Mouse (Mus musculus) C2C12 (cell line): Measurements from ENCODE around the gene Dnajb1. TPM values are rescaled to one million over a fixed set of nuclear protein-coding genes. Genes with fewer than 3 reads are reported as not detected.

Source experiments
- H3K27me3 ChIP-seq: one replicate; pipeline ENCODE4 v1.6.1; 2011; ENCODE audit not compliant: control insufficient read depth, insufficient read depth, insufficient read length
- H3K36me3 ChIP-seq: one replicate; pipeline ENCODE4 v1.6.1; 2011; ENCODE audit not compliant: control insufficient read depth, insufficient read depth
- H3K4me3 ChIP-seq: one replicate; pipeline ENCODE4 v1.5.1; 2011; ENCODE audit warnings: mild to moderate bottlenecking, control low read depth; ENCODE audit not compliant: poor library complexity, insufficient read depth, severe bottlenecking
- H3K79me2 ChIP-seq: one replicate; pipeline ENCODE4 v1.6.1; 2011; ENCODE audit not compliant: control insufficient read depth, insufficient read depth
- H3K79me3 ChIP-seq: one replicate; pipeline ENCODE4 v1.6.1; 2011; ENCODE audit warnings: low read depth, control low read depth
- H3ac ChIP-seq: one replicate; pipeline ENCODE3; 2011; ENCODE audit warnings: low read depth; ENCODE audit not compliant: control insufficient read depth, insufficient read length
- CEBPB ChIP-seq: IDR thresholded peaks from one replicate; pipeline ENCODE4 v1.6.1; 2011; ENCODE audit warnings: low read depth, mild to moderate bottlenecking, control low read depth, moderate library complexity
- CTCF ChIP-seq: IDR thresholded peaks from one replicate; pipeline ENCODE4 v1.5.1; 2011; ENCODE audit not compliant: control insufficient read depth, insufficient read depth, insufficient read length
- FOSL1 ChIP-seq: IDR thresholded peaks from one replicate; pipeline ENCODE4 v1.8.0; 2011; ENCODE audit warnings: mild to moderate bottlenecking, low read length; ENCODE audit not compliant: poor library complexity, insufficient read depth, severe bottlenecking
- MAX ChIP-seq: IDR thresholded peaks from one replicate; pipeline ENCODE4 v1.6.1; 2011; ENCODE audit warnings: mild to moderate bottlenecking, control low read depth
- MYOD1 ChIP-seq: IDR thresholded peaks from one replicate; pipeline ENCODE4 v1.6.1; 2011; ENCODE audit warnings: low read depth; ENCODE audit not compliant: control insufficient read depth, insufficient read length
- MYOG ChIP-seq: IDR thresholded peaks from one replicate; pipeline ENCODE4 v1.6.1; 2011; ENCODE audit not compliant: control insufficient read depth, insufficient read length; ENCODE audit errors: extremely low read depth
- USF1 ChIP-seq: IDR thresholded peaks from one replicate; pipeline ENCODE4 v1.6.1; 2011; ENCODE audit warnings: low read depth, mild to moderate bottlenecking, control low read depth, moderate library complexity
- polyA plus RNA-seq: library from polyadenylated mRNA; unstranded; fragments of >200 nt; fragmentation: generic; extraction: Trizol; gene quantifications from one replicate; pipeline ENCODE4 v1.2.1, GENCODE M21; 2012; ENCODE audit warnings: missing spikeins

The Dnajb1 gene
- polyA plus RNA-seq, 1 experiment: 41.0 TPM

DNA sequence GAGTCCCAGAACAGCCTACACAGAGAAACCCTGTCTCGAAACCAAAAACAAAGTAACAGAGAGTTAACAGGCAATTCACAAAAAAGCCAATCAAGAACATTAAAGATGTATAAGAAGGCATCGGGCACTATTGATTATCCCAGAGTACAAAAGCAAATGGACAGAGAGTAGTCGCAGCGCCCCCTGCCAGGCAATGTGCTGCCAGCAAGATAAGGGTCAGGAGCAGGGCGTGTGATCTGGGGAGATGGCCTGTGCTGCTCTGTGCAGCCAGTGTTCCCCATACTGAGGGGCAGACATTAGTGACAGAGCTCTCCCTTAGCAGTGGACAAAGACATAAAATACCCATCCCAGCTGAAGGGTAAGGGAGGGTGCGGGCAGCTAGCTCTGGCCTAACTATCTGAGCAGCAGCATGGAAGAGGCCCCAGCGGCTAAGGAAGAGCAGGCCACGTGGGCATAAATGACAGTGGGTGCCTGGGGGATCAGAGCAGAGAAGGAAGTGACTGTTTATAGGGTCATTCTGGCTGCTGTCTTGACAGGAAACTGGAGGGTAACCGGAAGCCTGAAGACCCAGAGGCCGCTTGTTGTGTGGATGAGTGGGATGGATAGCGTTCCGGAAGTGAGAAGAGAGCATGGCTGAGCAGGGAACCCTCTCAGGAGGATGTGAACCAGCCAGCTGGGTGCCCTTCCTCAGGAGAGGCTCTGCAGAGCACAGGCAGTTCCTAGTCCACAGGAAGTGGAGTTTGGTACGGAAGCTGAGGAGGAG, 48.7 kb downstream of the Dnajb1 start:
- Histone ChIP-seq H3ac (no peak overlapping the region), H3K79me2 (peaks cover 23% of the 10 kb centered on the region), H3K4me3 (no peak overlapping the region), H3K36me3 (peaks cover 5% of the 10 kb centered on the region), H3K27me3 (no peaks in the 10 kb centered on the region), H3K79me3 (peaks cover 1% of the 10 kb centered on the region)
- no peak for TF ChIP-seq USF1
- no peak for TF ChIP-seq MYOG
- no peak for TF ChIP-seq MAX
- TF ChIP-seq FOSL1: no peak
- TF ChIP-seq CTCF: no peak
- TF ChIP-seq CEBPB: no peak
- TF ChIP-seq MYOD1: no peak

DNA sequence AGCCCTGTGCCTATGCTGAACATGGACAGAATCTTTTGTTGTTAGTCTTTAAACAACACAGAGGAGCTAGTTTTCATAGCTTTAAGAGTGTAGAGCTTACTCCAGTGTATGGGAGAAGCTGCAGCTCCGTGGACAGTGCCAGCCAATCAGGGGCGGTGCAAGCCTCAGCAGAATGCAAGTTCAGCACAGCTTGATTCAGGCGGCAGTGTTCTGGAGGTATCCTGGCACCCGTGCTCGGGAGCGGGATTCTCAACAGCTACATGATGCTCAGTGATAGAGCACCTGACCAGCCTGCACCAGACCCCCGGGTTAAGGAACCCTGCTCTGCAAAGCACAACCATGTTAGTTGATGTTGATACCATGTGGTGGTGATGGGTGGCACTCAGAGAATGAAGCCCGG, 52.6 kb downstream of the Dnajb1 start:
- no peak for TF ChIP-seq CTCF
- no peak for TF ChIP-seq MYOD1
- TF ChIP-seq FOSL1: no peak
- no peak for TF ChIP-seq USF1
- no peak for TF ChIP-seq CEBPB
- no peak for TF ChIP-seq MYOG
- TF ChIP-seq MAX: no peak
- H3K36me3 ChIP-seq: peaks cover 10% of the 10 kb centered on the region
- H3ac ChIP-seq: no peak overlapping the region

DNA sequence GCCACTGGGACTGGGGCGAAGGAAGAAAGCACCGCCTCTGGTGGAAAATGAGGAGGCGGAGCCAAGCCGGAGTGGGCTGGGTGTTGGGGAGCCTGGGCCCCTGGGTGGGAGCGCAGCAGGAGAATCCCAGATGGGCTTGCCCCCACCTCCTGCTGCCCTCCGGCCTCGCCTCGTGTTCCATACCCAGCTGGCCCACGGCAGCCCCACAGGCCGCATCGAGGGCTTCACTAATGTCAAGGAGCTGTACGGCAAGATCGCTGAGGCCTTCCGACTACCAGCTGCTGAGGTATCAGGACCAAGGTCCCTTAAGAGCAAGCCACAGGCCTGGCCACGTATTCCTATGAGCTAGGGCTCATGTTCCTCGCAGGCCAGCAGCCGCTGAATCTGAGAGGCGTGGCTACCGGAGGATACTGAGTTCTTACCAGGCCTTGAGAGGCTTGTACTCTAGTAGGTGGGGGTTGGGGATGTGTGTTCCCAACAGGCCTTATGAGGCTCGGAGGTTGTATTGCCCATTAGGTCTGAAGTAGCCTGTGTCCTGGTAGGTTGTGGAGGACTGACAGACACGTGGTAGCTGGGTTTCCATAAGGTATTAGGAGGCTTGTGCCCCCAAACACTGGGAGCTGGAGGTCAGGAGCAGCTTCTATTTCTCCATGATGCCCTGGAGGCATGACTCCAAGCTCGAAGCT, 53.1 kb downstream of the Dnajb1 start:
- Histone ChIP-seq H3K79me3 (peaks cover 1% of the 10 kb centered on the region), H3K4me3 (no peak overlapping the region), H3K79me2 (no peaks in the 10 kb centered on the region), H3K36me3 (peaks cover 10% of the 10 kb centered on the region), H3K27me3 (no peaks in the 10 kb centered on the region), H3ac (no peak overlapping the region)
- TF ChIP-seq MYOG (no peak), CTCF (no peak), MAX (no peak), USF1 (no peak), CEBPB (no peak), MYOD1 (no peak), FOSL1 (no peak)

More for the DNA sequence above, 52.6 kb downstream of the Dnajb1 start:
- no peak overlapping the region for H3K4me3 ChIP-seq
- no peaks in the 10 kb centered on the region for H3K79me2 ChIP-seq
- peaks cover 1% of the 10 kb centered on the region for H3K79me3 ChIP-seq
- H3K27me3 ChIP-seq: no peaks in the 10 kb centered on the region

Other genes starting within 250 kb of the Dnajb1 start
- not detected for gene Clgn, start 218.3 kb upstream of the Dnajb1 start, polyA plus RNA-seq
- gene Scoc, start 149.8 kb upstream of the Dnajb1 start, polyA plus RNA-seq: 41.6 TPM
- gene Olfr370, start 72.4 kb upstream of the Dnajb1 start, polyA plus RNA-seq: not detected
- gene Ndufb7, start 41.5 kb upstream of the Dnajb1 start, polyA plus RNA-seq: 302 TPM
- gene Tecr, start 222 bp upstream of the Dnajb1 start, polyA plus RNA-seq: 193 TPM
- 81.8 TPM for gene Gipc1, start 44.5 kb downstream of the Dnajb1 start, polyA plus RNA-seq
- gene Ptger1, start 58.5 kb downstream of the Dnajb1 start, polyA plus RNA-seq: 0.56 TPM
- gene Pkn1, start 91.0 kb downstream of the Dnajb1 start, polyA plus RNA-seq: 26.6 TPM
- 271 TPM for gene Ddx39, start 107.0 kb downstream of the Dnajb1 start, polyA plus RNA-seq
- 114 TPM for gene Adgre5, start 133.1 kb downstream of the Dnajb1 start, polyA plus RNA-seq